Mouse (Mus musculus) embryonic facial prominence, embryonic 13.5 days (tissue): Measurements from ENCODE around the gene Hs6st3. TPM values are rescaled to one million over a fixed set of nuclear protein-coding genes. Genes with fewer than 3 reads are reported as not detected.

Experiments used
- ATAC-seq: fragments of 200-750 bp; cut with Nextera tagmentation; 2 replicates; pipeline ENCODE4 v1.8.0; 2017; ENCODE audit warnings: low read depth; ENCODE audit not compliant: insufficient number of reproducible peaks, insufficient read depth, low FRiP score, low TSS enrichment
- H3K27ac ChIP-seq: fragments of 300-500 bp; sonication (generic); 2 replicates; pipeline ENCODE4 v1.5.1; 2015; ENCODE audit warnings: moderate library complexity, mild to moderate bottlenecking, inconsistent platforms
- H3K27me3 ChIP-seq: fragments of 300-500 bp; sonication (generic); 2 replicates; pipeline ENCODE4 v1.6.1; 2015; ENCODE audit warnings: mild to moderate bottlenecking, inconsistent platforms
- H3K36me3 ChIP-seq: fragments of 300-500 bp; sonication (generic); 2 replicates; pipeline ENCODE4 v1.6.1; 2015; ENCODE audit warnings: mild to moderate bottlenecking, inconsistent platforms
- H3K4me1 ChIP-seq: fragments of 300-500 bp; sonication (generic); 2 replicates; pipeline ENCODE4 v1.6.1; 2015; ENCODE audit warnings: inconsistent platforms
- H3K4me2 ChIP-seq: fragments of 300-500 bp; sonication (generic); 2 replicates; pipeline ENCODE4 v1.6.1; 2015; ENCODE audit warnings: moderate library complexity, mild to moderate bottlenecking, inconsistent platforms
- H3K4me3 ChIP-seq: fragments of 300-500 bp; sonication (generic); 2 replicates; pipeline ENCODE4 v1.5.1; 2015; ENCODE audit warnings: mild to moderate bottlenecking, inconsistent platforms
- H3K9ac ChIP-seq: fragments of 300-500 bp; sonication (generic); 2 replicates; pipeline ENCODE4 v1.6.1; 2015; ENCODE audit warnings: mild to moderate bottlenecking, inconsistent platforms
- H3K9me3 ChIP-seq: fragments of 300-500 bp; sonication (generic); 2 replicates; pipeline ENCODE4 v1.6.1; 2016; ENCODE audit warnings: inconsistent platforms
- WGBS: fragments of 180-500 bp; shearing (Covaris S2); methylation state at CpG from one replicate; pipeline ENCODE4 v1.1.7; 2015; ENCODE audit warnings: mixed read lengths; 5-methylcytosine and 5-hydroxymethylcytosine counted together
- polyA plus RNA-seq: library from polyadenylated mRNA; unstranded; fragments of >200 nt; fragmentation: Nextera tagmentation; extraction: Ambion mirVana; gene quantifications from 2 replicates; pipeline ENCODE4 v1.2.1, GENCODE M21; 2015

Hs6st3 gene
- polyA plus RNA-seq, 1 experiment from 2014 or later = 0.27 TPM

DNA sequence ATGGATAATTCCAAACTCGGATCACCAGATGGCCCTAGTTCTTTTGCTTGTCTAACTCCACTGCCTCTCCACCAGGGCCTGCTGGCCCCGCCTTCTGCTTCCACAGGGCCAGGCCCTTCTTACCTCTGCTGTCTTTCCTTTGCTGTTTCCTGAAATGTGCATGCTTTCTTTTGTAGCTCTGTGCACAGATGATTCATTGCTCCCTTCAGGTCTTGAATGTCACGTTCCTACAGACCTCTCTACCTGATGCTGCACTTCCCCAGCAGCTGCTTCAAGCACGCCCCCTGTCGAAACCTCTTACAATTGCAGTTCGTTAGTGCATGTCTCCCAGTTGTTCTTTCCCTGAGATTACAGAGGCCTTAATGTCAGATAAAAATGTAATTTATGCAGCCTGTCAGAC, 682.4 kb downstream of the Hs6st3 start:
- H3K36me3 ChIP-seq = no peaks in the 10 kb centered on the region
- H3K27me3 ChIP-seq = no peaks in the 10 kb centered on the region
- H3K27ac ChIP-seq = no peak overlapping the region
- 48% methylated on average over 6 of the region's 6 CpGs for WGBS
- no peaks in the 10 kb centered on the region for H3K9me3 ChIP-seq
- no peak for ATAC-seq
- H3K4me2 ChIP-seq = no peak overlapping the region
- no peak overlapping the region for H3K4me3 ChIP-seq
- H3K9ac ChIP-seq = no peak overlapping the region
- no peaks in the 10 kb centered on the region for H3K4me1 ChIP-seq

DNA sequence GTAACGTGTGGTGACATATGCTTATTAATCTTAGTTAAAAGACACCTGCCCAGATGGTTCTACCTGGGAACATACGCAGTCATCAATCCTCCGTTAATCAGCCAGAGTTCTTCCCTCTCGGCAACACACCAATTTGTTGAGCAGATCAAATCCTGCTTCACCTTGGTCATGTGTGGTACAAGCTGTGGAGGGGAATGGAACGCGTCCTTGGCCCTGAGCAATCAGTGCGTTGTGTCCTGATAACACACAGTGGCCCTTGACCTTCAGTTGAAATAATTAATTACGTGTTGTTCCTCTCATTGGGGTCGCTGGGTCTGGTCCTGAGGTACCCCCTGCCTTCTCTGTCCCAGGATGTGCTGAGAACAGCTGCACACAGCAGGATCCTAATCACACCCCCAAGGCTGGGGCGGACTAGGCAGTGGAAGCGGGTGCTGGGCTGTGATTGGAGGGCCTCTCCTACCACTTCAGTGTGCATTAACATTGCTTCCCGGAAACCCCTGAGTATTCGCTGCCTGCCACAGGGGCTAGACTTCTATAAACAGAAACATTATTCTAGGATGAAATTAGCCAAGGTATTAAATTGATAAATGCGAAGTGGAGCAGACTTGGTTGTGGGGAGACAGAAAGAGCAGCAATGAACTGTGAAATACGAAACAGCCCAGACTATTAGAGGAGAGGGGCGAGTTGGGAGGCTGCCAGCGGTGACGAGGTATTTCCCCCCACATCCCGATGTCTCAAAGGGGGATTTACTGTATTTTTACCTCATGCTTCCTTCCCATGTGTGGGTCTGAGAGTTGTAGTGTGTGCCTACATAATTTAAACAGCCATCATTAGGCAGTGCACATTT, 693.2 kb downstream of the Hs6st3 start:
- Histone ChIP-seq H3K27ac (no peak overlapping the region), H3K36me3 (no peaks in the 10 kb centered on the region), H3K27me3 (no peaks in the 10 kb centered on the region), H3K9ac (no peak overlapping the region), H3K4me1 (peaks cover 20% of the 10 kb centered on the region), H3K4me2 (peak overlapping the region; percentile 53), H3K9me3 (no peaks in the 10 kb centered on the region), H3K4me3 (peak overlapping the region; percentile 9; the same call in 1 of the 2 replicates)
- ATAC-seq = peak; percentile 78
- 33% methylated on average over 19 of the region's 19 CpGs for WGBS

DNA sequence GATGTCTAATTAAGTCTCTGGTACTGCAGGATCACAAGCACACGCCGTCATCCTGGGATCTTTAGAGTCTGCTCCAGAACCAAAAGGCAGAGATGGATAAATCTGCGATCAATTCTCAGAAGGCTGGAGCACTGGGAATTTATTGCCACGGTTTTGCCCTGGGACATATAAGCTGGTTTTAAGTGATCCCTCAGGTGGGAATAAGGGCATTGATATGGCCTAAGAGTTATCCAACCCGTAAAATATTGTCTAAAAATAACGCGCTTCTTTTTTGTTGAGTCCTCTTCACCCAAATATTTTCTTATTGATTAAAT, 693.8 kb downstream of the Hs6st3 start:
- H3K4me3 ChIP-seq = no peak overlapping the region
- no peaks in the 10 kb centered on the region for H3K9me3 ChIP-seq
- 43% methylated on average over 7 of the region's 7 CpGs for WGBS

DNA sequence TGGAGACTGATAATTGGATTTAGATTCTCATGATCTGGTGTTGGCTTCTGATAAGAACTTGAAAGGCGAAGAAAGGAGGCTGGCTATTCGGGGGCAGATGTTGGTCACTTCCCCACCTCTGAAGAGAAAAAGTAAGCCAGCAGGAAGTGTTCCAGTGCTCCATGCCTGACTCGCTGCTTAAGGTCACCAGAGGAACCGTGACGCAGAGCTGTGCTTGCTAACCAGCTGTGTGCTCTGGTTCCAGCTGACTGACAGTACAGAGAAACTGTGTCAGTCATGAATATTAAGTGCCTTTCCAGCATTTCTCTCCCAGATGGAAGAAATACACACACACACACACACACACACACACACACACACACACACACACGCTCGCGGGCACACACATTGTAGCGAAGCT, 694.8 kb downstream of the Hs6st3 start:
- H3K9me3 ChIP-seq = no peaks in the 10 kb centered on the region
- H3K4me2 ChIP-seq = no peak overlapping the region
- 41% methylated on average over 9 of the region's 9 CpGs for WGBS
- no peak overlapping the region for H3K27ac ChIP-seq
- no peaks in the 10 kb centered on the region for H3K27me3 ChIP-seq
- H3K4me3 ChIP-seq = no peak overlapping the region
- ATAC-seq = no peak
- H3K36me3 ChIP-seq = no peaks in the 10 kb centered on the region
- peaks cover 20% of the 10 kb centered on the region for H3K4me1 ChIP-seq
- no peak overlapping the region for H3K9ac ChIP-seq

More for the DNA sequence above, 693.8 kb downstream of the Hs6st3 start:
- peaks cover 20% of the 10 kb centered on the region for H3K4me1 ChIP-seq
- no peaks in the 10 kb centered on the region for H3K36me3 ChIP-seq
- peak overlapping the region; percentile 53 for H3K4me2 ChIP-seq
- no peak for ATAC-seq
- no peaks in the 10 kb centered on the region for H3K27me3 ChIP-seq
- no peak overlapping the region for H3K9ac ChIP-seq
- no peak overlapping the region for H3K27ac ChIP-seq

DNA sequence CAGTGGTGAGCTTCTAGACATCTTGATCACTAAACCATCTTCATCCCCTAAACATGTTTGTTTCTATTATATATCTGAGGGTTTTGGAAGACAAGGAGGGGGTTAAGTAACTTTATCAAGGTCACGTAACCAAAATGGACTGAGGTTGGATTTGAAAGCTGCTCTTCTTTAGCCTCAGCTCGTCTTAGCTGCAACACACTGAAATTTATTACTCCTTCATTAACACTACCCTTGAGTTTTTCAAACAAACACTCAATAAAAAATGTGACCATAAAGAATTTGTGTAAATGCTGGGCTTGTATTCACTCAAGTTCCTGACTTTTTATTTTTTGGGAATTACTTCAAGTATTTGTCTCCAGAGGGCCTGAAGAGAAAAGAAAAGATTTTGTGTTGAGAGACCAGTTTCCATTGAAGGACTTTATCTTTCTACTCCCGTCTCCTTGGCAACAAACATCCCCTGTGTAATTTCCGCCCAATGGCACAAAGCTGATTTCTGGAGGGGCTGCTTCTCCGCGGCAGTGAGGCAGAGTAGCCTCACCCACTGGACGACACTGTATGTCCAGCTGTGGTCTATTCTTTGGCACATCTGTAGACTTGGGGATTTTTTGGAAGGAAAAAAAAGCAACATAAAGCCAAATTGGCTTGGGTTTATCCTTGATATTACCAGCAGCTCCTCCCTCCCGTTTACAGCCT, 696.0 kb downstream of the Hs6st3 start:
- Histone ChIP-seq H3K36me3 (no peaks in the 10 kb centered on the region), H3K27me3 (no peaks in the 10 kb centered on the region), H3K9me3 (no peaks in the 10 kb centered on the region), H3K4me3 (no peak overlapping the region), H3K9ac (no peak overlapping the region), H3K4me2 (no peak overlapping the region), H3K4me1 (peaks cover 20% of the 10 kb centered on the region), H3K27ac (no peak overlapping the region)
- ATAC-seq = no peak
- WGBS = 70% methylated on average over 8 of the region's 8 CpGs

DNA sequence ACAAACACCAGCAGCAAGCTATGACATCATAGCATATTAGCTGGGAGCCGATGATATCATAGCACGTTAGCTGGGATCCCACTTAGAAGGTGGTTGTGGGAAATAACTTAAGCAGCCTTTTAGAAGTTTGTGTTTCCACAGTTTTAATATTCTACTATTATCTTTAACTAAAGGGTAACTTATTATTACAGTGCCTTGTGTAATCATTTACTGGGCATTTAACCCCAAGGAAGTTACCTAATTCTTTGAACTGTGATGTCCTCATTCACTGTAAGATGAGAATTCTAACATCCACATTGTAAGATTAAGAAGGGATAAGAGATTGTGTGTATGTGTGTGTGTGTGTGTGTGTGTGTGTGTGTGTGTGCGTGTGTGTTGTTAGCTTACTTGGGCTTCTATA, 697.9 kb downstream of the Hs6st3 start:
- WGBS = 93% methylated on average over 3 of the region's 3 CpGs
- ATAC-seq = no peak

DNA sequence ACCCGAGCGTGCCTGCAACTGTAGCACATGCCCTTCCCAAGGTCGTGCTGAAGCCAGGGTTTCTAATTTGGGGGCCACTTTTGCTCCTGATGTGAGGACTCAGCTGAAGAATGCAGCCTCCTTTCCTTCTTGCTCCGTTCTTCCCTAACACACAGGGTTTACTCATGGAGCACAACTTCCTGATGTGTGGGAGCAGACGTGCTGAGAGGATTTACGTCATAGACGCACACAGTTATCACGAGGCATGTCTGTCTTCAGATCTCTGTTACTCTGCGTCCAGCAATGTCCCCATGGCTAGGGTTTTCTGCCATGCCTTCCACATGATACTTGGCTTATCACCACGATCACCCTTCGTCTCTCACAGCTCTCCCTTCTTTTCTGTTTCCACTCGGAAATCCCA, 709.4 kb downstream of the Hs6st3 start:
- no peaks in the 10 kb centered on the region for H3K36me3 ChIP-seq
- peaks cover 6% of the 10 kb centered on the region for H3K4me1 ChIP-seq
- ATAC-seq = no peak
- H3K9ac ChIP-seq = no peak overlapping the region
- 72% methylated on average over 12 of the region's 12 CpGs for WGBS
- no peak overlapping the region for H3K4me2 ChIP-seq
- no peaks in the 10 kb centered on the region for H3K27me3 ChIP-seq
- H3K4me3 ChIP-seq = no peak overlapping the region
- H3K27ac ChIP-seq = no peak overlapping the region
- no peaks in the 10 kb centered on the region for H3K9me3 ChIP-seq

More for the DNA sequence above, 697.9 kb downstream of the Hs6st3 start:
- no peaks in the 10 kb centered on the region for H3K27me3 ChIP-seq
- no peak overlapping the region for H3K4me3 ChIP-seq
- H3K4me1 ChIP-seq = peaks cover 15% of the 10 kb centered on the region
- H3K27ac ChIP-seq = no peak overlapping the region
- no peak overlapping the region for H3K9ac ChIP-seq
- no peaks in the 10 kb centered on the region for H3K9me3 ChIP-seq
- H3K4me2 ChIP-seq = no peak overlapping the region
- no peaks in the 10 kb centered on the region for H3K36me3 ChIP-seq

DNA sequence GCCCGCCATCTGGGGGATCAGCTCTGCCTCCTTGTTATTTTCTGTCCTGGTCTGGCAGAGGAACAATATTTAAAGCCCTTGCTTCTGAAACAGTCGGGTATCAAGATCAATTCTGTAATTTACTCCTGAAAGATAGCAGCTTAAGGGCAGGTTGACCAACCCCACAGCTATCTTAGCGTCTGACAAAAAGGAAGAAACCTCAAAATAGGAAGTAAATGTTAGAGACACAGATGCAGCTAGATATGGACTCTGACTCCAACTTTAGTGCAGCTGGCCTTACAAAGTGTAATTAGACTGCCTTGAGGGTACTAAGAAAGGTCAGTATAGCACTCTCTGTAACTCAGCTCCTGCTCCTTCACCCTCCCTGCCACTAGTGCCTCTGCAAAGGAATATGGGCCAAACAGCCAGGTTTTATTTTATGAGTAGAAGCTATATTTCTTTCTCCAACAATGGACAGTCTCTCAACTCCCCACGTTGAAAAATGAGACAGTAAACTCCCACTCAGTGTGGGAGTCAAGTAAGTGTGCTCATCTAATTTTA, 710.7 kb downstream of the Hs6st3 start:
- WGBS = 62% methylated on average over 4 of the region's 4 CpGs
- Histone ChIP-seq H3K4me3 (no peak overlapping the region), H3K4me2 (no peak overlapping the region), H3K9ac (no peak overlapping the region), H3K9me3 (no peaks in the 10 kb centered on the region), H3K4me1 (peaks cover 8% of the 10 kb centered on the region), H3K27me3 (no peaks in the 10 kb centered on the region), H3K36me3 (no peaks in the 10 kb centered on the region), H3K27ac (no peak overlapping the region)
- ATAC-seq = no peak

DNA sequence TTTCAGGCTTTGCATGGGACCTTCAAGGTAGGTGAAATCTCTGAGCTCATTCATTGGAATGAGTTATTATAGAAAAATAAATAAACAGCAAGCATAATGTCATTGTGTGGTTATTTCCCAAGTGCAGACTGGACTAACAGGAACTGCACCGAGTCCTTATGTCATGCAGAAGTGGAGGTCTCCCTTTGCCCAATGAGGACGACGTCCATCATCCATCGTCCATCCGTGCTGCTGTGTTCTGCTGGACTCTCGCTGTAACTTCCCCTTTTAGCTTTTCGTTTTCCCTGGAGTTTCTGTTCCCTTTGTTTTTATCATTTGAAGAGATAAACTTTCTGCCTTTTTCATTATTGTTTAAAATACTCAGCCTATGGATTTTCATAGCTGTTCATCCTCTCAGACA, 711.2 kb downstream of the Hs6st3 start:
- Histone ChIP-seq H3K4me3 (no peak overlapping the region), H3K36me3 (no peaks in the 10 kb centered on the region), H3K9me3 (no peaks in the 10 kb centered on the region), H3K4me1 (peaks cover 8% of the 10 kb centered on the region), H3K4me2 (no peak overlapping the region), H3K9ac (no peak overlapping the region), H3K27me3 (no peaks in the 10 kb centered on the region), H3K27ac (no peak overlapping the region)
- WGBS = 86% methylated on average over 7 of the region's 7 CpGs
- ATAC-seq = no peak

DNA sequence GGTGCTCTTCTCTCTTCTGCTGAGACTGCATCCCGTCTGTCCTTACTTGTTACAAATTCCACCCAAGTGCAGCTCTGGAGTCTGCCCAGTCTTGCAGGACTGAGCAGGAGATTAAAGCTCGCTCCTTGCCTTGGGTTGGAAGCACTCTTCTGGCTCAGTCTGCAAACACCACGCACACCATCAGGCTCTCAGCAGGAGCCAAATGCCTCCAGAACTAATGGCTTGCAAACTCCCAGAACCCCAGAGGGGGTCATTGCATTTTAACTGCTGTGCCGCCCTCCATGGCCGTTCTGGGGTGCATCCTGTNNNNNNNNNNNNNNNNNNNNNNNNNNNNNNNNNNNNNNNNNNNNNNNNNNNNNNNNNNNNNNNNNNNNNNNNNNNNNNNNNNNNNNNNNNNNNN, 714.0 kb downstream of the Hs6st3 start:
- H3K27ac ChIP-seq = no peak overlapping the region
- WGBS = 7% methylated on average over 5 of the region's 5 CpGs
- ATAC-seq = no peak

DNA sequence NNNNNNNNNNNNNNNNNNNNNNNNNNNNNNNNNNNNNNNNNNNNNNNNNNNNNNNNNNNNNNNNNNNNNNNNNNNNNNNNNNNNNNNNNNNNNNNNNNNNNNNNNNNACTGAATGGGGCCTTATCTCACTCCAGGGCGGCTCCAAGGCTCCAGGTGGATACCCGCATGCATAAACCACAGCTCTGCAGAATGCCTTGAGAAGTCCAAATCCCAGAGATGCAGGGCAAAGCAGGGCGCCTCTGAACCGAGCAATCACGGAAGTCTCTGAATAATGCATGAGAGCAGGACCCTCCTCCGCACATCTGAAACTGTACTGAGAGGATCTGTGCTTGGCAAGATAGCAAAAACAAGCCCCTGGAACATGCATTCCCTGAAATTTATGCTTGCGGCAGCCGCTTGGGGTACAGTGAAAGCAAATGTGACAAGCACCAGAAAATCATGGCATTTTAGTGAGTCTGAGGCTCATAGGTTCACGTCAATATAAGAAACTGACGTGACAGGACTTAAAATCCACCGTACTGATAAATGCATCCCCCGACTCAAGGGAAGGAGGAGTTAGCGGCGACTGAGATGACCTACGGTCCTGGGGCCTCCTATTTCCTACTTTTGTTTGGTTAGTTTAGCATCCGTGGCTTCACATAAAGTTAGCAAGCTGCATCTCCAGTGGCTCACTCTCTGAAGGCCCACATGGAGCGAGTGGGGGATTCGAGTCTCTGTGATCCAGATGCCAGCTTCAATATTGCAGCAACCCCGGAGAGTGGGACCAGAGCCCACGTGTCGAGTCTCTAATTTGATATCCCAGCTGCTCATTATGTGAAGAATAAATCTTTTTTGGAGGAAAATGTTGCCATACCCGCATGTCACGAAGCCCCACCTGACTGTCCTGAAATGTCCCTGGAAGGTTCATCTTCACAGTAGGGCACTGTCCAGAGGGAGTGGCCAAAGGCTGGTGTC, 719.5 kb downstream of the Hs6st3 start:
- WGBS = 57% methylated on average over 23 of the region's 23 CpGs
- Histone ChIP-seq H3K27me3 (peaks cover 8% of the 10 kb centered on the region), H3K4me1 (peaks cover 10% of the 10 kb centered on the region; the same call in 1 of the 2 replicates), H3K4me3 (no peak overlapping the region), H3K36me3 (no peaks in the 10 kb centered on the region), H3K4me2 (peak overlapping the region; percentile 37), H3K9ac (no peak overlapping the region), H3K27ac (no peak overlapping the region), H3K9me3 (no peaks in the 10 kb centered on the region)
- ATAC-seq = no peak

More for the DNA sequence above, 714.0 kb downstream of the Hs6st3 start:
- H3K4me3 ChIP-seq = no peak overlapping the region
- peaks cover 8% of the 10 kb centered on the region for H3K27me3 ChIP-seq
- peak overlapping the region; percentile 39 for H3K4me2 ChIP-seq
- H3K9me3 ChIP-seq = no peaks in the 10 kb centered on the region
- no peak overlapping the region for H3K9ac ChIP-seq
- H3K4me1 ChIP-seq = peaks cover 8% of the 10 kb centered on the region
- no peaks in the 10 kb centered on the region for H3K36me3 ChIP-seq
